Comparison of ENCODE assay signal across 10 mouse cellular contexts in the genomic region with DNA sequence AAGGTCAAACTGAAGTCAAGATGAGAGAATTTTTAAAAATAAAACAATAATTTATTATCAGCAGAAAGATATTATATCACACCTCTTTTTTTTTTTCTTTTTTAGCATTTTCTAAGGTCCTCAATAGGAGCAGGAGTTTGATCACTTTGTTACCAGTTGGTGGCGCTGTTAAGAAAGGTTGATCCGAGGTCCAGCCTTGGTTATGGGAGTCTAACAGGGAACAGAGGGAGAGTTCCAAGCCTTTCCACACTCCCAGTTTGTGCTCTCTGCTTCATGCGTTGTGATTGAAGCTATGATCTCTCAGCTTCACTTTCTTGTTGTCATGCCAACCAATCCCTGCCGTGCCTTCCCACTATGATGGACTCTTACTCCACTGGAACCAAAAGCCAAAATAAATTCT.
DNase-seq lines count a peak whose midpoint lies in the region; ATAC-seq and TF ChIP-seq lines count a peak whose summit lies in the region.
"Had no signal": no experiment of that assay in that cellular context is flagged by ENCODE, and none has a peak within 500 bp of the region (broad histone marks: within the 10 kb centered on the region; RNA-seq: fewer than 3 reads in every experiment).

No protein-coding gene starts in this region.

- no peaks in the 10 kb centered on the region for H3K4me1 ChIP-seq in hindbrain, postnatal 0 days (ENCODE audit: insufficient read depth, low read length)
- H3K4me1 ChIP-seq in hindbrain, embryonic 16.5 days (ENCODE audit: control insufficient read depth, insufficient read depth, low read depth, low read length), result no peaks in the 10 kb centered on the region
- H3K4me1 ChIP-seq in E14TG2a.4 (replicated peaks; ENCODE audit: low read depth, low read length), result no peaks in the 10 kb centered on the region

- H3K4me3 ChIP-seq in hindbrain, postnatal 0 days (ENCODE audit: low read length), result no peak overlapping the region
- H3K4me3 ChIP-seq in hindbrain, embryonic 16.5 days (ENCODE audit: low read length), result no peak overlapping the region
- no peak overlapping the region for H3K4me3 ChIP-seq in E14TG2a.4 (replicated peaks; ENCODE audit: low read length)
- H3K4me3 ChIP-seq: myocyte had no signal

- H3K4me2 ChIP-seq in hindbrain, postnatal 0 days (ENCODE audit: low read depth, low read length), result no peak overlapping the region
- no peak overlapping the region for H3K4me2 ChIP-seq in hindbrain, embryonic 16.5 days (ENCODE audit: low read length)

- 0 out of 2 replicates have a peak, but pooled peaks have one; percentile 9 for TF ChIP-seq CTCF in hindbrain, postnatal 0 days (IDR thresholded peaks at IDR 0.05; ENCODE audit: low read depth)
- peak; percentile 28 for TF ChIP-seq CTCF in E14TG2a.4 (conservative IDR thresholded peaks at IDR 0.05; ENCODE audit: low read length)

- H3K27ac ChIP-seq in hindbrain, postnatal 0 days, result no peak overlapping the region
- no peak overlapping the region for H3K27ac ChIP-seq in hindbrain, embryonic 16.5 days (ENCODE audit: low read depth, low read length)

- WGBS in hindbrain, postnatal 0 days, result 22% methylated on average over 4 of the region's 4 CpGs
- 37% methylated on average over 4 of the region's 4 CpGs for WGBS in hindbrain, embryonic 16.5 days

- no peak for ATAC-seq in hindbrain, postnatal 0 days
- no peak for ATAC-seq in hindbrain, embryonic 16.5 days
- peak; percentile 73 for ATAC-seq in megakaryocyte, adult 5-6 weeks (ENCODE audit: poor library complexity, severe bottlenecking)

- DNase-seq in hindbrain, postnatal 0 days (ENCODE audit: low spot score), result peak; percentile 15
- DNase-seq in R1 (ENCODE audit: low read depth, low spot score) (peak; percentile 45), adipocyte (ENCODE audit: low spot score) (no peak)
- no peak for DNase-seq in left cerebral cortex, postnatal 10 days (ENCODE audit: extremely low spot score in 1 of 2, low spot score in 2 of 2)
- DNase-seq in right cerebral cortex, adult 18-20 months, result no peak
- DNase-seq: left cerebral cortex, postnatal 4 days had no signal

- intact Hi-C loops in left cerebral cortex, postnatal 10 days (cut with DNase I), result no loop called here

- H3K36me3 ChIP-seq in hindbrain, postnatal 0 days (ENCODE audit: insufficient read depth, low read length), result no peaks in the 10 kb centered on the region
- H3K36me3 ChIP-seq in hindbrain, embryonic 16.5 days (ENCODE audit: control insufficient read depth, insufficient read depth, low read length), result no peaks in the 10 kb centered on the region
- H3K36me3 ChIP-seq in E14TG2a.4 (ENCODE audit: insufficient read depth, low read length), result no peaks in the 10 kb centered on the region

- H3K9me3 ChIP-seq in hindbrain, postnatal 0 days (ENCODE audit: low read length), result no peaks in the 10 kb centered on the region
- H3K9me3 ChIP-seq in hindbrain, embryonic 16.5 days (ENCODE audit: control insufficient read depth, low read length), result no peaks in the 10 kb centered on the region
- no peaks in the 10 kb centered on the region for H3K9me3 ChIP-seq in E14TG2a.4 (ENCODE audit: low read length)

- no peak overlapping the region for H3K9ac ChIP-seq in hindbrain, postnatal 0 days (replicated peaks; ENCODE audit: low read length)
- H3K9ac ChIP-seq in hindbrain, embryonic 16.5 days (ENCODE audit: low read depth, low read length), result no peak overlapping the region

- no peaks in the 10 kb centered on the region for H3K27me3 ChIP-seq in hindbrain, postnatal 0 days (ENCODE audit: insufficient read depth, low read length)
- no peaks in the 10 kb centered on the region for H3K27me3 ChIP-seq in hindbrain, embryonic 16.5 days (replicated peaks; ENCODE audit: control insufficient read depth, insufficient read depth, low read length)
- no peaks in the 10 kb centered on the region for H3K27me3 ChIP-seq in E14TG2a.4 (ENCODE audit: insufficient read depth, low read length)

Comparison
In these comparisons a context has a peak if more than half of its experiments do, and no peak if none do; other contexts are left out.
1. DNase-seq: peak in hindbrain, postnatal 0 days (single experiment) and R1 (single experiment); none in left cerebral cortex, postnatal 10 days (0 of 2), right cerebral cortex, adult 18-20 months (single experiment) and adipocyte (single experiment).